Mouse (Mus musculus): ENCODE results near the gene Endod1.

DNA sequence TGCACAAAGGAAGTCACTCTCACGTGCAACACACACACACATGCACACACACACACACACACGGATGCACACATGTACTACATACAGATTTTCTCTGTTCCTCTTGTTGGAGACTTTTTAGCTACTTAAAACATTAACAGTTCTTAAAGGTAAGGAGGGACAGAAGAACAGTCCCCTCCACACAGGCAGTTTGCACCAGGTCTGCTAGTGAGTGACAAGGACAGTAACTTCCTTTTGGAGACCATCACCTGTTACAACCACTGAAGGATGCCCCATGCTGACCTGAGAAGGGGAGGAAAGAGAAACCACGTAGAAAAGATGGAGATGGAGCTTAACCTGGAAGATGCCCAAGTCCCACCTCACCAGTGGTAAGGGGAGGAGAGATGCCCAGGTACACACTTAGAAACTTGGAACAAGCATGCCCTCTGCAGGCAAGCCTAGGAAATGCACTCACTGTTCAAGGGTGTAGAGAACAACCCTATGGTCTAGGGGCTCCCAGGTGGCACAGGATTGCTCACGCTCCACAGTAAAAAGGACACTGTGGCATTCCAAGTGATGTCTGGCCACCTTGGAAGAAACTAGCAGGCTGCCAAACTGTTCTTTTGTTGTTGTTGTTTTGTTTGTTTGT, 39.2 kb downstream of the Endod1 start:
- TF ChIP-seq POLR2A (IDR thresholded peaks at IDR 0.05; ENCODE audit: borderline replicate concordance, insufficient read depth, low read length) (no peak), CTCF (IDR thresholded peaks at IDR 0.05; ENCODE audit: borderline replicate concordance, insufficient read depth, low read depth, low read length) (peak; percentile 94)
